Mouse (Mus musculus): Measurements from ENCODE around the gene Slc22a22. TPM values are rescaled to one million over a fixed set of nuclear protein-coding genes. Genes with fewer than 3 reads are reported as not detected.

Slc22a22 gene
- polyA plus RNA-seq, 1 experiment from 2014 or later: 4.8 TPM

GRCm38 (mm10) chr15:57482509-57482908 lies 5.1 kb upstream of the Slc22a22 start:
- Histone ChIP-seq H3K9me3 (ENCODE audit: low read length) (no peaks in the 10 kb centered on the region), H3K36me3 (ENCODE audit: insufficient read depth, low read length) (no peaks in the 10 kb centered on the region), H3K27ac (ENCODE audit: low read length) (no peak overlapping the region), H3K27me3 (ENCODE audit: insufficient read depth, low read length) (no peaks in the 10 kb centered on the region), H3K4me1 (ENCODE audit: insufficient read depth, low read length) (no peaks in the 10 kb centered on the region), H3K4me3 (ENCODE audit: low read length) (no peak overlapping the region), H3K9ac (replicated peaks; ENCODE audit: low read length) (no peak overlapping the region), H3K4me2 (replicated peaks; ENCODE audit: low read depth, low read length) (no peak overlapping the region)
- ATAC-seq (ENCODE audit: low FRiP score, low TSS enrichment): no peak
- 58% methylated on average over 2 of the region's 2 CpGs for WGBS

DNA sequence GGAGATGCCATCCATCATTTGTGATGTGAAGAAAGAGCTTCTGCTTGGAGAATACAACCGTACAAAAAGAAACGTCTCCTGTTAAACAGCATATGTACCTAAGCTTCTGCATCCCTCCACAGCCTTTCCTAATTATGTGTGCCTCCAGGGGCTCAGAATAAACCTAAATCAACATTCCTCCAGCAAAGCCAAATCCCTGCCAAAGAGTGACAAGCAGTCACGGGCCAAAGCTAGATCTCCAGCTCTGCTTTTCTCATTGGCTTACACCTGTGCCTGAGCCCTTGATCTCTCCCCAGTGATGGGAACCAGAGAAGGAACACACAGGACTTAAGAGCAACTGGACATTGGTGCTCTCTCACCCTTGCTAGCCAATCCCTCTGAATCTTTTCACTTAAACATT lies 5.8 kb downstream of the Slc22a22 start:
- H3K4me2 ChIP-seq (replicated peaks; ENCODE audit: low read depth, low read length): no peak overlapping the region
- no peaks in the 10 kb centered on the region for H3K36me3 ChIP-seq (ENCODE audit: insufficient read depth, low read length)
- H3K9me3 ChIP-seq (ENCODE audit: low read length): no peaks in the 10 kb centered on the region
- no peaks in the 10 kb centered on the region for H3K4me1 ChIP-seq (ENCODE audit: insufficient read depth, low read length)
- H3K27me3 ChIP-seq (ENCODE audit: insufficient read depth, low read length): no peaks in the 10 kb centered on the region
- ATAC-seq (ENCODE audit: low FRiP score, low TSS enrichment): no peak
- no peak overlapping the region for H3K9ac ChIP-seq (replicated peaks; ENCODE audit: low read length)
- no peak overlapping the region for H3K27ac ChIP-seq (ENCODE audit: low read length)
- 50% methylated on average over 3 of the region's 3 CpGs for WGBS
- H3K4me3 ChIP-seq (ENCODE audit: low read length): no peak overlapping the region

- Histone ChIP-seq H3K4me1 (ENCODE audit: insufficient read depth, low read length) (no peaks in the 10 kb centered on the region), H3K4me2 (replicated peaks; ENCODE audit: low read depth, low read length) (no peak overlapping the region), H3K36me3 (ENCODE audit: insufficient read depth, low read length) (no peaks in the 10 kb centered on the region), H3K4me3 (ENCODE audit: low read length) (no peak overlapping the region), H3K27me3 (ENCODE audit: insufficient read depth, low read length) (no peaks in the 10 kb centered on the region), H3K9ac (replicated peaks; ENCODE audit: low read length) (no peak overlapping the region), H3K27ac (ENCODE audit: low read length) (no peak overlapping the region), H3K9me3 (ENCODE audit: low read length) (no peaks in the 10 kb centered on the region)
- ATAC-seq (ENCODE audit: low FRiP score, low TSS enrichment): no peak
Observed at GRCm38 (mm10) chr15:57465996-57466395, 11.4 kb downstream of the Slc22a22 start.

GRCm38 (mm10) chr15:57465061-57465460 lies 12.4 kb downstream of the Slc22a22 start:
- WGBS: 83% methylated on average over 6 of the region's 6 CpGs
- H3K36me3 ChIP-seq (ENCODE audit: insufficient read depth, low read length): no peaks in the 10 kb centered on the region
- H3K27me3 ChIP-seq (ENCODE audit: insufficient read depth, low read length): no peaks in the 10 kb centered on the region
- H3K9me3 ChIP-seq (ENCODE audit: low read length): no peaks in the 10 kb centered on the region
- no peak for ATAC-seq (ENCODE audit: low FRiP score, low TSS enrichment)
- no peak overlapping the region for H3K27ac ChIP-seq (ENCODE audit: low read length)
- H3K9ac ChIP-seq (replicated peaks; ENCODE audit: low read length): no peak overlapping the region
- no peak overlapping the region for H3K4me3 ChIP-seq (ENCODE audit: low read length)
- no peak overlapping the region for H3K4me2 ChIP-seq (replicated peaks; ENCODE audit: low read depth, low read length)
- no peaks in the 10 kb centered on the region for H3K4me1 ChIP-seq (ENCODE audit: insufficient read depth, low read length)

- no peaks in the 10 kb centered on the region for H3K36me3 ChIP-seq (ENCODE audit: insufficient read depth, low read length)
- H3K27ac ChIP-seq (ENCODE audit: low read length): no peak overlapping the region
- H3K9me3 ChIP-seq (ENCODE audit: low read length): no peaks in the 10 kb centered on the region
- H3K4me3 ChIP-seq (ENCODE audit: low read length): no peak overlapping the region
- no peak for ATAC-seq (ENCODE audit: low FRiP score, low TSS enrichment)
- H3K9ac ChIP-seq (replicated peaks; ENCODE audit: low read length): no peak overlapping the region
- no peaks in the 10 kb centered on the region for H3K4me1 ChIP-seq (ENCODE audit: insufficient read depth, low read length)
- no peaks in the 10 kb centered on the region for H3K27me3 ChIP-seq (ENCODE audit: insufficient read depth, low read length)
- no peak overlapping the region for H3K4me2 ChIP-seq (replicated peaks; ENCODE audit: low read depth, low read length)
- 74% methylated on average over 11 of the region's 11 CpGs for WGBS
Observed at GRCm38 (mm10) chr15:57464066-57464465, 13.4 kb downstream of the Slc22a22 start.

DNA sequence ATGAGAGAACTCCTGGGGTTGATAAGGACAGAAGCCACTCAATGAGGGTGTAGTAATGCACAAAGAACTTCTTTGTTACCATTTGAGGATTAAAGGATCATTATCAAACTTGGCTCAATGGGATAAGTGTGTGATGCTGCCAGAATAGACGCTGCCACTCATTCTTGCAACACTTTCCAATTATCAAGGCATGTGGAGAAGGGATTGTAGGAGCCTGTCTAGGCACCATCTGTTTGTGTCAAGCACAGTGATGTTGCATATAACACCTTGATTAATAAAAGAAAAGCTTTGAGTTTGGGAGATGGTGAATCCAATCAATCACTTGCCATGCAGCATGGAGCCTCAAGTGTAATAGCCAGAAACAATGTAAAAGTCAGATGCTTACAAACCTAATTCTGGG lies 16.1 kb downstream of the Slc22a22 start:
- no peak overlapping the region for H3K27ac ChIP-seq (ENCODE audit: low read length)
- H3K36me3 ChIP-seq (ENCODE audit: insufficient read depth, low read length): no peaks in the 10 kb centered on the region
- H3K9me3 ChIP-seq (ENCODE audit: low read length): no peaks in the 10 kb centered on the region
- 68% methylated on average over 1 of the region's 1 CpGs for WGBS
- H3K4me1 ChIP-seq (ENCODE audit: insufficient read depth, low read length): no peaks in the 10 kb centered on the region
- no peak overlapping the region for H3K4me3 ChIP-seq (ENCODE audit: low read length)
- no peaks in the 10 kb centered on the region for H3K27me3 ChIP-seq (ENCODE audit: insufficient read depth, low read length)
- no peak overlapping the region for H3K9ac ChIP-seq (replicated peaks; ENCODE audit: low read length)
- ATAC-seq (ENCODE audit: low FRiP score, low TSS enrichment): no peak
- no peak overlapping the region for H3K4me2 ChIP-seq (replicated peaks; ENCODE audit: low read depth, low read length)

DNA sequence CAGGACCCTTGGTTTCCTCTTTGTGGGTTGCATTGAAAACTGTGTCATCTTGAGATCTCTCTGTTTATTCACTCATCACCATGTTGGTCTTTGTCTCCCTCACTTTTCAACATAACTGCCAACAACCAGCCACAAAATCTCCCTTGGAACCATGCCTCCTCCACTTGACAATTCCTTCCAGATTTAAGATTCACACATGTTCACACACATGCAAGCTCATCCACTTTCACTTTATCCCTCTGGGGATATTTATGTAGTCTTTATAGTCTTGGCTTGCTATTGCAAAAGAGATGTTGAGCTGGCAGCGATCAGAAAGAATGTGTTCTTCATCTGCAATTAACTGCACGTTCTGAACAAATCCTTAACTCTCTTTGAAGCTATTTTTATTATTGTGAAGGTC lies 20.1 kb downstream of the Slc22a22 start:
- no peak for ATAC-seq (ENCODE audit: low FRiP score, low TSS enrichment)
- Histone ChIP-seq H3K4me1 (ENCODE audit: insufficient read depth, low read length) (no peaks in the 10 kb centered on the region), H3K36me3 (ENCODE audit: insufficient read depth, low read length) (no peaks in the 10 kb centered on the region), H3K27ac (ENCODE audit: low read length) (no peak overlapping the region), H3K27me3 (ENCODE audit: insufficient read depth, low read length) (no peaks in the 10 kb centered on the region), H3K4me2 (replicated peaks; ENCODE audit: low read depth, low read length) (no peak overlapping the region), H3K9me3 (ENCODE audit: low read length) (no peaks in the 10 kb centered on the region), H3K9ac (replicated peaks; ENCODE audit: low read length) (no peak overlapping the region), H3K4me3 (ENCODE audit: low read length) (no peak overlapping the region)
- WGBS: 65% methylated on average over 2 of the region's 2 CpGs

DNA sequence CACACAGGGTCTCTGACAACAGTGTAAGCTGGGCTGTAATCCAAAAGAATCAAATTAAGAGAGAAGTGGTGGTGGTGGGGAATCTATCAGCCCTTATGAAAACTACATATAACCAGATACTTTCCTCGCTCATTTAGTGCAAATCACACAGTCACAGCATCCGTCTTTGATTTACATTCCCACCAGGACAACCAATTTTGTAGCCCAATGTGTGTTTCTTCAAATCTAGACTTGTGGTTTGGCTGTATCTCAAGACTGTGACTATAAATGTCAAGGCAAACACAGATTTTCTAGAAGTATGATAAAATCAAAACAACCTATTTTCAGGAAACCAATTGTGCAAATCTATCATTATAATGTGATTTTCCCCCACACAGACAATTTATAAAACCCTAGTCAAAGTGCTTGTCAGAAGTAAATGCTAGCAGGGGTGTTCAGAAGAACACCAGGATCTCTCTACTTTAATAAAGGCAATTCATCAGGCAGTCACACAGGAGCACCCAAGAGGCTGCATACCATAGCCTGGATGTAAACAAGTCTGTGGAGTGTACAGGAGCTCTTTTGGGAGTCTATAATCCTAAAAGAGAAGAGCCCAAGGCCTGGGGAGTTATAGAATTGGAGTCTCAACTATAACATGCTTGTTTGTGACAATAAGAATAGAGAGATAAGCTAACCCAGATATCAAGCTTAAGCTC lies 42.6 kb downstream of the Slc22a22 start:
- no peak overlapping the region for H3K27ac ChIP-seq (ENCODE audit: low read length)
- no peak overlapping the region for H3K4me2 ChIP-seq (replicated peaks; ENCODE audit: low read depth, low read length)
- no peak overlapping the region for H3K9ac ChIP-seq (replicated peaks; ENCODE audit: low read length)
- H3K36me3 ChIP-seq (ENCODE audit: insufficient read depth, low read length): no peaks in the 10 kb centered on the region
- H3K9me3 ChIP-seq (ENCODE audit: low read length): no peaks in the 10 kb centered on the region
- no peaks in the 10 kb centered on the region for H3K27me3 ChIP-seq (ENCODE audit: insufficient read depth, low read length)
- no peak overlapping the region for H3K4me3 ChIP-seq (ENCODE audit: low read length)
- H3K4me1 ChIP-seq (ENCODE audit: insufficient read depth, low read length): no peaks in the 10 kb centered on the region
- ATAC-seq (ENCODE audit: low FRiP score, low TSS enrichment): peak; percentile 78; the same call in 1 of the 2 replicates
- WGBS: 51% methylated on average over 2 of the region's 2 CpGs

GRCm38 (mm10) chr15:57408498-57408897 lies 68.9 kb downstream of the Slc22a22 start:
- H3K4me2 ChIP-seq (replicated peaks; ENCODE audit: low read depth, low read length): no peak overlapping the region
- H3K27me3 ChIP-seq (ENCODE audit: insufficient read depth, low read length): no peaks in the 10 kb centered on the region
- no peak overlapping the region for H3K27ac ChIP-seq (ENCODE audit: low read length)
- no peak overlapping the region for H3K9ac ChIP-seq (replicated peaks; ENCODE audit: low read length)
- no peaks in the 10 kb centered on the region for H3K9me3 ChIP-seq (ENCODE audit: low read length)
- no peak for ATAC-seq (ENCODE audit: low FRiP score, low TSS enrichment)
- 33% methylated on average over 2 of the region's 2 CpGs for WGBS
- H3K4me1 ChIP-seq (ENCODE audit: insufficient read depth, low read length): no peaks in the 10 kb centered on the region
- no peak overlapping the region for H3K4me3 ChIP-seq (ENCODE audit: low read length)
- H3K36me3 ChIP-seq (ENCODE audit: insufficient read depth, low read length): no peaks in the 10 kb centered on the region

- Histone ChIP-seq H3K4me1 (ENCODE audit: insufficient read depth, low read length) (no peaks in the 10 kb centered on the region), H3K9me3 (ENCODE audit: low read length) (no peaks in the 10 kb centered on the region), H3K36me3 (ENCODE audit: insufficient read depth, low read length) (no peaks in the 10 kb centered on the region), H3K4me3 (ENCODE audit: low read length) (no peak overlapping the region), H3K9ac (replicated peaks; ENCODE audit: low read length) (no peak overlapping the region), H3K27me3 (ENCODE audit: insufficient read depth, low read length) (no peaks in the 10 kb centered on the region), H3K27ac (ENCODE audit: low read length) (no peak overlapping the region), H3K4me2 (replicated peaks; ENCODE audit: low read depth, low read length) (no peak overlapping the region)
- WGBS: 26% methylated on average over 3 of the region's 3 CpGs
- no peak for ATAC-seq (ENCODE audit: low FRiP score, low TSS enrichment)
Observed at GRCm38 (mm10) chr15:57398439-57399148, 78.8 kb downstream of the Slc22a22 start.

Data from kidney, embryonic 16.5 days (tissue).